Mouse (Mus musculus): ENCODE measurements around the gene Aox1. TPM values are rescaled to one million over a fixed set of nuclear protein-coding genes. Genes with fewer than 3 reads are reported as not detected.
"Not testable (repeated sequence)": the region's sequence is repeated elsewhere in the genome, so short reads cannot be mapped to it uniquely, and the experiment has no call there.

Aox1 gene
- polyA plus RNA-seq, 1 experiment from 2014 or later: 0.97 TPM

- Histone ChIP-seq H3K4me1 (replicated peaks; ENCODE audit: control insufficient read depth, insufficient read depth, low read length) (peaks cover 17% of the 10 kb centered on the region), H3K4me3 (ENCODE audit: low read length) (peak overlapping the region; percentile 37), H3K27me3 (ENCODE audit: control insufficient read depth, insufficient read depth, low read depth, low read length) (no peaks in the 10 kb centered on the region), H3K36me3 (ENCODE audit: control insufficient read depth, insufficient read depth, low read length) (peaks cover 2% of the 10 kb centered on the region; the same call in 1 of the 2 replicates), H3K4me2 (ENCODE audit: low read depth, low read length) (peak overlapping the region; percentile 56), H3K27ac (ENCODE audit: low read length) (peak overlapping the region; percentile 61), H3K9me3 (ENCODE audit: control insufficient read depth, low read length) (no peaks in the 10 kb centered on the region), H3K9ac (ENCODE audit: low read length) (0 out of 2 replicates have a peak overlapping the region, but pooled peaks have one; percentile 31)
- 24% methylated on average over 13 of the region's 13 CpGs for WGBS
- peak; percentile 77 for ATAC-seq (ENCODE audit: low read depth)
These were observed 583 bp downstream of the Aox1 start for GRCm38 (mm10) chr1:58030156-58030871.

GRCm38 (mm10) chr1:58031160-58031769 is 1.5 kb downstream of the Aox1 start:
- Histone ChIP-seq H3K27ac (ENCODE audit: low read length) (no peak overlapping the region; the same call in 1 of the 2 replicates), H3K36me3 (ENCODE audit: control insufficient read depth, insufficient read depth, low read length) (peaks cover 2% of the 10 kb centered on the region; the same call in 1 of the 2 replicates), H3K4me2 (ENCODE audit: low read depth, low read length) (no peak overlapping the region), H3K4me1 (replicated peaks; ENCODE audit: control insufficient read depth, insufficient read depth, low read length) (peaks cover 17% of the 10 kb centered on the region), H3K9me3 (ENCODE audit: control insufficient read depth, low read length) (no peaks in the 10 kb centered on the region), H3K4me3 (ENCODE audit: low read length) (no peak overlapping the region), H3K9ac (ENCODE audit: low read length) (no peak overlapping the region), H3K27me3 (ENCODE audit: control insufficient read depth, insufficient read depth, low read depth, low read length) (no peaks in the 10 kb centered on the region)
- ATAC-seq (ENCODE audit: low read depth): no peak
- 58% methylated on average over 10 of the region's 10 CpGs for WGBS

- H3K4me1 ChIP-seq (replicated peaks; ENCODE audit: control insufficient read depth, insufficient read depth, low read length); H3K9me3 ChIP-seq (ENCODE audit: control insufficient read depth, low read length); ATAC-seq (ENCODE audit: low read depth); H3K4me2 ChIP-seq (ENCODE audit: low read depth, low read length); H3K27ac ChIP-seq (ENCODE audit: low read length); H3K36me3 ChIP-seq (ENCODE audit: control insufficient read depth, insufficient read depth, low read length); H3K27me3 ChIP-seq (ENCODE audit: control insufficient read depth, insufficient read depth, low read depth, low read length); H3K9ac ChIP-seq (ENCODE audit: low read length); H3K4me3 ChIP-seq (ENCODE audit: low read length): not testable (repeated sequence)
- WGBS: 88% methylated on average over 9 of the region's 9 CpGs
These were observed 7.6 kb downstream of the Aox1 start for GRCm38 (mm10) chr1:58037306-58037705.

GRCm38 (mm10) chr1:58045076-58045475 is 15.3 kb downstream of the Aox1 start:
- H3K4me2 ChIP-seq (ENCODE audit: low read depth, low read length): no peak overlapping the region
- no peak overlapping the region for H3K4me3 ChIP-seq (ENCODE audit: low read length)
- no peaks in the 10 kb centered on the region for H3K4me1 ChIP-seq (replicated peaks; ENCODE audit: control insufficient read depth, insufficient read depth, low read length)
- no peaks in the 10 kb centered on the region for H3K27me3 ChIP-seq (ENCODE audit: control insufficient read depth, insufficient read depth, low read depth, low read length)
- no peaks in the 10 kb centered on the region for H3K36me3 ChIP-seq (ENCODE audit: control insufficient read depth, insufficient read depth, low read length)
- H3K9me3 ChIP-seq (ENCODE audit: control insufficient read depth, low read length): no peaks in the 10 kb centered on the region
- ATAC-seq (ENCODE audit: low read depth): no peak
- WGBS: 42% methylated on average over 3 of the region's 3 CpGs
- H3K27ac ChIP-seq (ENCODE audit: low read length): no peak overlapping the region
- H3K9ac ChIP-seq (ENCODE audit: low read length): no peak overlapping the region

GRCm38 (mm10) chr1:58045546-58045945 is 15.8 kb downstream of the Aox1 start:
- no peak for ATAC-seq (ENCODE audit: low read depth)
- Histone ChIP-seq H3K27ac (ENCODE audit: low read length) (no peak overlapping the region), H3K9ac (ENCODE audit: low read length) (no peak overlapping the region), H3K4me1 (replicated peaks; ENCODE audit: control insufficient read depth, insufficient read depth, low read length) (no peaks in the 10 kb centered on the region), H3K4me3 (ENCODE audit: low read length) (no peak overlapping the region), H3K4me2 (ENCODE audit: low read depth, low read length) (no peak overlapping the region), H3K36me3 (ENCODE audit: control insufficient read depth, insufficient read depth, low read length) (no peaks in the 10 kb centered on the region), H3K9me3 (ENCODE audit: control insufficient read depth, low read length) (no peaks in the 10 kb centered on the region), H3K27me3 (ENCODE audit: control insufficient read depth, insufficient read depth, low read depth, low read length) (no peaks in the 10 kb centered on the region)
- 62% methylated on average over 5 of the region's 5 CpGs for WGBS

GRCm38 (mm10) chr1:58046721-58047290 is 17.1 kb downstream of the Aox1 start:
- H3K9me3 ChIP-seq (ENCODE audit: control insufficient read depth, low read length): no peaks in the 10 kb centered on the region
- H3K4me3 ChIP-seq (ENCODE audit: low read length): no peak overlapping the region
- H3K27ac ChIP-seq (ENCODE audit: low read length): no peak overlapping the region
- WGBS: 63% methylated on average over 3 of the region's 3 CpGs
- H3K4me1 ChIP-seq (replicated peaks; ENCODE audit: control insufficient read depth, insufficient read depth, low read length): no peaks in the 10 kb centered on the region
- H3K4me2 ChIP-seq (ENCODE audit: low read depth, low read length): no peak overlapping the region
- no peaks in the 10 kb centered on the region for H3K36me3 ChIP-seq (ENCODE audit: control insufficient read depth, insufficient read depth, low read length)
- H3K9ac ChIP-seq (ENCODE audit: low read length): no peak overlapping the region
- H3K27me3 ChIP-seq (ENCODE audit: control insufficient read depth, insufficient read depth, low read depth, low read length): no peaks in the 10 kb centered on the region
- ATAC-seq (ENCODE audit: low read depth): no peak

- no peak overlapping the region for H3K27ac ChIP-seq (ENCODE audit: low read length)
- no peak for ATAC-seq (ENCODE audit: low read depth)
- no peak overlapping the region for H3K4me3 ChIP-seq (ENCODE audit: low read length)
- no peaks in the 10 kb centered on the region for H3K27me3 ChIP-seq (ENCODE audit: control insufficient read depth, insufficient read depth, low read depth, low read length)
- no peak overlapping the region for H3K4me2 ChIP-seq (ENCODE audit: low read depth, low read length)
- 87% methylated on average over 5 of the region's 5 CpGs for WGBS
- H3K9ac ChIP-seq (ENCODE audit: low read length): no peak overlapping the region
- H3K9me3 ChIP-seq (ENCODE audit: control insufficient read depth, low read length): no peaks in the 10 kb centered on the region
- H3K4me1 ChIP-seq (replicated peaks; ENCODE audit: control insufficient read depth, insufficient read depth, low read length): no peaks in the 10 kb centered on the region; the same call in 1 of the 2 replicates
- H3K36me3 ChIP-seq (ENCODE audit: control insufficient read depth, insufficient read depth, low read length): no peaks in the 10 kb centered on the region
These were observed 19.4 kb downstream of the Aox1 start for GRCm38 (mm10) chr1:58049126-58049525.

GRCm38 (mm10) chr1:58055598-58055997 is 25.9 kb downstream of the Aox1 start:
- Histone ChIP-seq H3K4me3 (ENCODE audit: low read length) (no peak overlapping the region), H3K4me2 (ENCODE audit: low read depth, low read length) (no peak overlapping the region), H3K27me3 (ENCODE audit: control insufficient read depth, insufficient read depth, low read depth, low read length) (no peaks in the 10 kb centered on the region), H3K9me3 (ENCODE audit: control insufficient read depth, low read length) (no peaks in the 10 kb centered on the region), H3K9ac (ENCODE audit: low read length) (no peak overlapping the region), H3K27ac (ENCODE audit: low read length) (no peak overlapping the region), H3K4me1 (replicated peaks; ENCODE audit: control insufficient read depth, insufficient read depth, low read length) (peaks cover 6% of the 10 kb centered on the region; the same call in 1 of the 2 replicates), H3K36me3 (ENCODE audit: control insufficient read depth, insufficient read depth, low read length) (no peaks in the 10 kb centered on the region)
- no peak for ATAC-seq (ENCODE audit: low read depth)
- WGBS: 83% methylated on average over 11 of the region's 11 CpGs

- WGBS: 45% methylated on average over 13 of the region's 13 CpGs
- H3K27ac ChIP-seq (ENCODE audit: low read length): peak overlapping the region; percentile 78
These were observed 26.5 kb downstream of the Aox1 start for GRCm38 (mm10) chr1:58056074-58056807.

More at GRCm38 (mm10) chr1:58056074-58056807, 26.5 kb downstream of the Aox1 start:
- Histone ChIP-seq H3K27me3 (ENCODE audit: control insufficient read depth, insufficient read depth, low read depth, low read length) (no peaks in the 10 kb centered on the region), H3K9ac (ENCODE audit: low read length) (0 out of 2 replicates have a peak overlapping the region, but pooled peaks have one; percentile 13), H3K36me3 (ENCODE audit: control insufficient read depth, insufficient read depth, low read length) (no peaks in the 10 kb centered on the region), H3K4me1 (replicated peaks; ENCODE audit: control insufficient read depth, insufficient read depth, low read length) (peaks cover 6% of the 10 kb centered on the region; the same call in 1 of the 2 replicates), H3K9me3 (ENCODE audit: control insufficient read depth, low read length) (no peaks in the 10 kb centered on the region), H3K4me2 (ENCODE audit: low read depth, low read length) (peak overlapping the region; percentile 45), H3K4me3 (ENCODE audit: low read length) (0 out of 2 replicates have a peak overlapping the region, but pooled peaks have one; percentile 0)
- ATAC-seq (ENCODE audit: low read depth): peak; percentile 66

All from lung, embryonic 16.5 days (tissue).